Mouse (Mus musculus) forebrain, embryonic 11.5 days (tissue): ENCODE measurements at regions not wholly inside any gene's neighbourhood (a gene's known extent, or its start where the extent isn't known, plus 50 kb on each side); places are given as distances from the start of the nearest gene placed in this dataset.

Source experiments
- ATAC-seq: fragments of 200-750 bp; cut with Nextera tagmentation; replicated peaks from 2 replicates; pipeline ENCODE4 v1.8.0; 2017; ENCODE audit warnings: moderate TSS enrichment; ENCODE audit not compliant: low FRiP score
- DNase-seq: peaks from one replicate; pipeline ENCODE4 v3.0.0-alpha.2; 2017; ENCODE audit warnings: low spot score
- H3K27ac ChIP-seq: fragments of 300-500 bp; sonication (generic); 2 replicates; pipeline ENCODE4 v1.5.1; 2014; ENCODE audit warnings: low read depth, low read length
- H3K27me3 ChIP-seq: fragments of 300-500 bp; sonication (generic); 2 replicates; pipeline ENCODE4 v1.6.1; 2014; ENCODE audit warnings: mild to moderate bottlenecking, low read length, mixed read lengths; ENCODE audit not compliant: control insufficient read depth, insufficient read depth
- H3K36me3 ChIP-seq: fragments of 300-500 bp; sonication (generic); 2 replicates; pipeline ENCODE4 v1.6.1; 2014; ENCODE audit warnings: mild to moderate bottlenecking, low read length, moderate library complexity, mixed read lengths; ENCODE audit not compliant: control insufficient read depth, insufficient read depth
- H3K4me1 ChIP-seq: fragments of 300-500 bp; sonication (generic); replicated peaks from 2 replicates; pipeline ENCODE4 v1.6.1; 2014; ENCODE audit warnings: low read length, mixed read lengths; ENCODE audit not compliant: control insufficient read depth, insufficient read depth
- H3K4me2 ChIP-seq: fragments of 300-500 bp; sonication (generic); 2 replicates; pipeline ENCODE4 v1.6.1; 2014; ENCODE audit warnings: low read depth, mild to moderate bottlenecking, low read length, moderate library complexity, mixed read lengths; ENCODE audit not compliant: severe bottlenecking
- H3K4me3 ChIP-seq: fragments of 300-500 bp; sonication (generic); 2 replicates; pipeline ENCODE4 v1.5.1; 2014; ENCODE audit warnings: low read depth, low read length
- H3K9ac ChIP-seq: fragments of 300-500 bp; sonication (generic); 2 replicates; pipeline ENCODE4 v1.6.1; 2014; ENCODE audit warnings: low read length
- H3K9me3 ChIP-seq: fragments of 300-500 bp; sonication (generic); 2 replicates; pipeline ENCODE4 v1.6.1; 2016; ENCODE audit warnings: low read length, mixed read lengths; ENCODE audit not compliant: control insufficient read depth
- WGBS: fragments of 180-500 bp; shearing (Covaris S2); extraction: QIAGEN DNeasy Blood & Tissue Kit; methylation state at CpG from one replicate; pipeline ENCODE4 v1.1.7; 2014; 5-methylcytosine and 5-hydroxymethylcytosine counted together

GRCm38 (mm10) chr4:124310594-124310993 lies 300.0 kb downstream of the 3100002H09Rik start:
- DNase-seq (peak; percentile 53), ATAC-seq (no peak; the same call in 1 of the 2 replicates)
- H3K9me3 ChIP-seq, result no peaks in the 10 kb centered on the region
- 26% methylated on average over 10 of the region's 10 CpGs for WGBS
- H3K4me3 ChIP-seq, result no peak overlapping the region
- H3K4me2 ChIP-seq, result no peak overlapping the region
- no peak overlapping the region for H3K27ac ChIP-seq
- H3K9ac ChIP-seq, result no peak overlapping the region
- H3K27me3 ChIP-seq, result peaks cover 5% of the 10 kb centered on the region; the same call in 1 of the 2 replicates
- peaks cover 7% of the 10 kb centered on the region; the same call in 1 of the 2 replicates for H3K4me1 ChIP-seq
- H3K36me3 ChIP-seq, result no peaks in the 10 kb centered on the region

- no peaks in the 10 kb centered on the region for H3K9me3 ChIP-seq
- WGBS, result 60% methylated on average over 10 of the region's 10 CpGs
- no peak for ATAC-seq
- no peak overlapping the region for H3K4me2 ChIP-seq
- no peaks in the 10 kb centered on the region for H3K36me3 ChIP-seq
- no peak overlapping the region for H3K27ac ChIP-seq
- no peak overlapping the region for H3K9ac ChIP-seq
- H3K27me3 ChIP-seq, result peaks cover 9% of the 10 kb centered on the region; the same call in 1 of the 2 replicates
- H3K4me3 ChIP-seq, result no peak overlapping the region
- peaks cover 6% of the 10 kb centered on the region; the same call in 1 of the 2 replicates for H3K4me1 ChIP-seq
- DNase-seq, result peak; percentile 30
Observed at GRCm38 (mm10) chr4:124305871-124306555, 304.6 kb downstream of the 3100002H09Rik start.

- no peaks in the 10 kb centered on the region for H3K9me3 ChIP-seq
- WGBS, result 65% methylated on average over 7 of the region's 7 CpGs
- no peaks in the 10 kb centered on the region for H3K36me3 ChIP-seq
- H3K4me1 ChIP-seq, result peaks cover 8% of the 10 kb centered on the region; the same call in 1 of the 2 replicates
- H3K4me2 ChIP-seq, result no peak overlapping the region
- ATAC-seq (no peak), DNase-seq (peak; percentile 44)
- H3K27ac ChIP-seq, result no peak overlapping the region
- H3K9ac ChIP-seq, result no peak overlapping the region
- no peak overlapping the region for H3K4me3 ChIP-seq
- peaks cover 11% of the 10 kb centered on the region; the same call in 1 of the 2 replicates for H3K27me3 ChIP-seq
Observed at GRCm38 (mm10) chr4:124302950-124303349, 307.7 kb downstream of the 3100002H09Rik start.

- Histone ChIP-seq H3K9me3 (no peaks in the 10 kb centered on the region), H3K4me3 (no peak overlapping the region), H3K27me3 (peaks cover 10% of the 10 kb centered on the region), H3K4me1 (peaks cover 8% of the 10 kb centered on the region; the same call in 1 of the 2 replicates), H3K27ac (no peak overlapping the region), H3K9ac (no peak overlapping the region), H3K36me3 (no peaks in the 10 kb centered on the region), H3K4me2 (no peak overlapping the region)
- 17% methylated on average over 10 of the region's 10 CpGs for WGBS
- DNase-seq, result peak; percentile 51
- no peak for ATAC-seq
Observed at GRCm38 (mm10) chr4:124298667-124299437, 311.8 kb downstream of the 3100002H09Rik start.

- ATAC-seq (peak; percentile 61; the same call in 1 of the 2 replicates), DNase-seq (peak; percentile 70)
- H3K27me3 ChIP-seq, result peaks cover under 1% of the 10 kb centered on the region; the same call in 1 of the 2 replicates
- no peak overlapping the region for H3K27ac ChIP-seq
- peaks cover 6% of the 10 kb centered on the region; the same call in 1 of the 2 replicates for H3K4me1 ChIP-seq
- H3K9ac ChIP-seq, result peak overlapping the region; percentile 24; the same call in 1 of the 2 replicates
- 30% methylated on average over 17 of the region's 17 CpGs for WGBS
- H3K4me3 ChIP-seq, result no peak overlapping the region
- H3K9me3 ChIP-seq, result no peaks in the 10 kb centered on the region
- H3K4me2 ChIP-seq, result no peak overlapping the region
- no peaks in the 10 kb centered on the region for H3K36me3 ChIP-seq
Observed at GRCm38 (mm10) chr4:124292254-124292653, 318.3 kb downstream of the 3100002H09Rik start.

- DNase-seq, result peak; percentile 44
- peaks cover 6% of the 10 kb centered on the region; the same call in 1 of the 2 replicates for H3K4me1 ChIP-seq
- 74% methylated on average over 8 of the region's 8 CpGs for WGBS
- H3K9ac ChIP-seq, result no peak overlapping the region
- no peak for ATAC-seq
- no peaks in the 10 kb centered on the region for H3K9me3 ChIP-seq
- no peak overlapping the region for H3K4me2 ChIP-seq
- no peak overlapping the region for H3K27ac ChIP-seq
- H3K36me3 ChIP-seq, result no peaks in the 10 kb centered on the region
- H3K4me3 ChIP-seq, result no peak overlapping the region
- H3K27me3 ChIP-seq, result no peaks in the 10 kb centered on the region; the same call in 1 of the 2 replicates
Observed at GRCm38 (mm10) chr4:124291767-124292166, 318.8 kb downstream of the 3100002H09Rik start.

GRCm38 (mm10) chr4:124287471-124287870 lies 323.1 kb downstream of the 3100002H09Rik start:
- WGBS, result 89% methylated on average over 6 of the region's 6 CpGs
- H3K4me2 ChIP-seq, result no peak overlapping the region
- H3K4me3 ChIP-seq, result no peak overlapping the region
- H3K36me3 ChIP-seq, result no peaks in the 10 kb centered on the region
- DNase-seq, result no peak
- ATAC-seq, result no peak
- H3K9ac ChIP-seq, result no peak overlapping the region
- H3K9me3 ChIP-seq, result no peaks in the 10 kb centered on the region
- no peaks in the 10 kb centered on the region for H3K27me3 ChIP-seq
- H3K27ac ChIP-seq, result no peak overlapping the region
- H3K4me1 ChIP-seq, result peaks cover 5% of the 10 kb centered on the region; the same call in 1 of the 2 replicates

- WGBS, result 5% methylated on average over 10 of the region's 10 CpGs
- Histone ChIP-seq H3K36me3 (no peaks in the 10 kb centered on the region), H3K27ac (no peak overlapping the region), H3K9ac (no peak overlapping the region), H3K9me3 (no peaks in the 10 kb centered on the region), H3K4me1 (peaks cover 11% of the 10 kb centered on the region), H3K4me2 (no peak overlapping the region), H3K4me3 (no peak overlapping the region), H3K27me3 (peaks cover 41% of the 10 kb centered on the region)
- DNase-seq (no peak), ATAC-seq (no peak)
Observed at GRCm38 (mm10) chr4:124278681-124279080, 331.9 kb downstream of the 3100002H09Rik start.
